Mouse (Mus musculus): ENCODE data around the gene Tmem256. TPM values are rescaled to one million over a fixed set of nuclear protein-coding genes. Genes with fewer than 3 reads are reported as not detected.
A peak's percentile ranks its signal among the peaks of the same experiment; 100 is the strongest.

Gene Tmem256
- total and polyA plus RNA-seq, 2 experiments from 2014 or later, result 117 to 350 TPM

GRCm38 (mm10) chr11:69883066-69883465 lies 44.8 kb downstream of the Tmem256 start:
- Histone ChIP-seq H3K9me3 (ENCODE audit: low read length) (no peaks in the 10 kb centered on the region), H3K27me3 (ENCODE audit: insufficient read depth, low read length) (no peaks in the 10 kb centered on the region; the same call in 1 of the 2 replicates), H3K27ac (ENCODE audit: low read depth, low read length) (no peak overlapping the region), H3K36me3 (ENCODE audit: insufficient read depth) (no peaks in the 10 kb centered on the region), H3K9ac (no peak overlapping the region), H3K4me2 (ENCODE audit: low read depth) (no peak overlapping the region), H3K4me3 (ENCODE audit: low read depth, low read length) (no peak overlapping the region), H3K4me1 (ENCODE audit: insufficient read depth) (peaks cover 9% of the 10 kb centered on the region; the same call in 1 of the 2 replicates)
- WGBS, result 68% methylated on average over 4 of the region's 4 CpGs
- ATAC-seq (no peak), DNase-seq (no peak)
- TF ChIP-seq CTCF (IDR thresholded peaks at IDR 0.05; ENCODE audit: low read depth), result peak; percentile 47

GRCm38 (mm10) chr11:69883527-69884151 lies 45.3 kb downstream of the Tmem256 start:
- Histone ChIP-seq H3K36me3 (ENCODE audit: insufficient read depth) (no peaks in the 10 kb centered on the region), H3K4me1 (ENCODE audit: insufficient read depth) (peaks cover 9% of the 10 kb centered on the region; the same call in 1 of the 2 replicates), H3K27ac (ENCODE audit: low read depth, low read length) (no peak overlapping the region), H3K9ac (no peak overlapping the region), H3K4me2 (ENCODE audit: low read depth) (no peak overlapping the region), H3K27me3 (ENCODE audit: insufficient read depth, low read length) (no peaks in the 10 kb centered on the region; the same call in 1 of the 2 replicates), H3K4me3 (ENCODE audit: low read depth, low read length) (no peak overlapping the region), H3K9me3 (ENCODE audit: low read length) (no peaks in the 10 kb centered on the region)
- ATAC-seq (no peak), DNase-seq (no peak)
- no peak for TF ChIP-seq CTCF (IDR thresholded peaks at IDR 0.05; ENCODE audit: low read depth)
- 88% methylated on average over 8 of the region's 8 CpGs for WGBS

GRCm38 (mm10) chr11:69884240-69884639 lies 45.9 kb downstream of the Tmem256 start:
- no peak for TF ChIP-seq CTCF (IDR thresholded peaks at IDR 0.05; ENCODE audit: low read depth)
- Histone ChIP-seq H3K27me3 (ENCODE audit: insufficient read depth, low read length) (no peaks in the 10 kb centered on the region; the same call in 1 of the 2 replicates), H3K27ac (ENCODE audit: low read depth, low read length) (no peak overlapping the region), H3K4me3 (ENCODE audit: low read depth, low read length) (no peak overlapping the region), H3K36me3 (ENCODE audit: insufficient read depth) (no peaks in the 10 kb centered on the region), H3K4me2 (ENCODE audit: low read depth) (no peak overlapping the region), H3K4me1 (ENCODE audit: insufficient read depth) (peaks cover 9% of the 10 kb centered on the region; the same call in 1 of the 2 replicates), H3K9ac (no peak overlapping the region), H3K9me3 (ENCODE audit: low read length) (no peaks in the 10 kb centered on the region)
- 83% methylated on average over 9 of the region's 9 CpGs for WGBS
- no peak for ATAC-seq
- DNase-seq, result no peak

DNA sequence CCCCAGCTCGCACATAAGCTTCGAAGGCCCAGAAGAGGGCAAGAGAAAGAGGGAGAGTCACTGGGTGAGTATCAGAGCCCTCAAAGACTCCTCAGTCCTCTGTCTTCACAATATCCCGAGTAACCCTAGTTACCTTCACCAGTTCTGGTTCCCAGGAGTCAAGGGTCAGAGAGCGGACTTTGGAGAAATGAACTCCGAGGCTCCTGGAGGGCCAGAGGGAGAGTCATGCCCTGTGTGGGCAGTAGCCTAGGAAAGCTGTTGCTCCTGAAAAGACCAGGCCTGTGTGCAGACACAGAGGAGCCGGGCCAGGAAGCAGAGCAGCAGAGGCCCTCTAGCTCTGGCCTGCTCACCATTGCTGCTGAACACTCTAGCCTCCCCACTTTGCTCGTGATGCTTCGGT lies 46.3 kb downstream of the Tmem256 start:
- Histone ChIP-seq H3K36me3 (ENCODE audit: insufficient read depth) (no peaks in the 10 kb centered on the region), H3K27ac (ENCODE audit: low read depth, low read length) (no peak overlapping the region), H3K9me3 (ENCODE audit: low read length) (no peaks in the 10 kb centered on the region), H3K4me2 (ENCODE audit: low read depth) (no peak overlapping the region), H3K27me3 (ENCODE audit: insufficient read depth, low read length) (no peaks in the 10 kb centered on the region; the same call in 1 of the 2 replicates), H3K4me3 (ENCODE audit: low read depth, low read length) (no peak overlapping the region), H3K4me1 (ENCODE audit: insufficient read depth) (peaks cover 9% of the 10 kb centered on the region; the same call in 1 of the 2 replicates), H3K9ac (no peak overlapping the region)
- ATAC-seq (no peak), DNase-seq (no peak)
- WGBS, result 87% methylated on average over 8 of the region's 8 CpGs
- TF ChIP-seq CTCF (IDR thresholded peaks at IDR 0.05; ENCODE audit: low read depth), result no peak

DNA sequence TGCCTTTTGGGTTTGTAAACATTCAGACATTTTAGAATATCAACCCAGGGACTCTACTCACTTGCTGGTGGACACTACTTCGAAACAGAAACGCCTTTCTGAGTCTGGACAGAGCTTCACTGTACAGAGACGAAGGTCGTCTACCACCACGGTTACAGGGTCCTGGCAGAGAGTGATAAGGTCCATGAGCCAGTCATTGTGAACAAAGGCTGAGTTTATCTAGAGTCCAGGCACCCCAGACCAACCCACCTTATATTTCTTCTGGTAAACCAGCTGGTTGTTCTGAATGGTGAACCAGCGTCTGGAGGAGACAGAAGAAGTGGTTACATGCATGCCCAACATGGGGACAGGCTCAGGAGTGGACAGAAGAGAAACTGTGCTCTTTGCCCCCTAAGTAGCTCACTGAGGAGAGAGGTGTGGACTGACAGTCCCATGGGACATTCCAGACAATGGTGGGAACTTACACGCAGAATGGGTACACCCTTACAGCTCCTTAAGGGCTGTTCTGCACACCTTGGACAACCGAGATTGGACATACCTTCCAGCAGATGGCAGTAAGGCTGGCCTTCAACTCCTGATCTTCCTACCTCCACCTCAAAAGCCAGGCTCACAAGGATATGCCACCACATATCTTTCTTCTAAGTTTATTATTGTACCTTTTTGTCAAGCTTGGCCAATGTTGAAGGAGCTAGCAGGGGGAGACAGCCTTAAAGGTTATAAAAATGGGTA lies 48.8 kb downstream of the Tmem256 start:
- TF ChIP-seq CTCF (IDR thresholded peaks at IDR 0.05; ENCODE audit: low read depth), result no peak
- H3K4me2 ChIP-seq (ENCODE audit: low read depth), result no peak overlapping the region
- H3K36me3 ChIP-seq (ENCODE audit: insufficient read depth), result no peaks in the 10 kb centered on the region
- H3K9me3 ChIP-seq (ENCODE audit: low read length), result no peaks in the 10 kb centered on the region
- no peaks in the 10 kb centered on the region for H3K4me1 ChIP-seq (ENCODE audit: insufficient read depth)
- DNase-seq, result no peak
- no peak overlapping the region for H3K27ac ChIP-seq (ENCODE audit: low read depth, low read length)
- H3K4me3 ChIP-seq (ENCODE audit: low read depth, low read length), result no peak overlapping the region
- no peak overlapping the region for H3K9ac ChIP-seq
- no peak for ATAC-seq
- no peaks in the 10 kb centered on the region for H3K27me3 ChIP-seq (ENCODE audit: insufficient read depth, low read length)
- WGBS, result 69% methylated on average over 8 of the region's 8 CpGs

Small RNA genes within 50 kb of the gene (microRNA-seq; reads per million reads assigned to microRNA genes)
- 0 to 0.39 reads per million in 2 experiments for gene Mir6924

Other genes starting within 250 kb of the Tmem256 start
Only the 30 nearest of the 42 such genes appear.
- 79.2 and 82.4 TPM in 2 replicates for gene Senp3, start 156.4 kb upstream of the Tmem256 start, total RNA-seq (2014; rRNA removed)
- 60.6 and 77.6 TPM in 2 replicates for gene Senp3, start 156.4 kb upstream of the Tmem256 start, polyA plus RNA-seq (2015; fragmentation: Nextera tagmentation; extraction: Ambion mirVana)
- 1.3 TPM in 1 of 2 replicates, not detected in the other for gene Tnfsf13, start 152.7 kb upstream of the Tmem256 start, total RNA-seq (2014; rRNA removed)
- gene Tnfsf13, start 152.7 kb upstream of the Tmem256 start, polyA plus RNA-seq (2015; fragmentation: Nextera tagmentation; extraction: Ambion mirVana), result 0.48 and 0.61 TPM in 2 replicates
- gene Tnfsf12, start 142.7 kb upstream of the Tmem256 start, total RNA-seq (2014; rRNA removed), result 3.3 and 6.7 TPM in 2 replicates
- gene Tnfsf12, start 142.7 kb upstream of the Tmem256 start, polyA plus RNA-seq (2015; fragmentation: Nextera tagmentation; extraction: Ambion mirVana), result 4.3 and 7.4 TPM in 2 replicates
- gene Tnfsfm13, start 142.4 kb upstream of the Tmem256 start, total RNA-seq (2014; rRNA removed), result 0.95 and 4.4 TPM in 2 replicates
- 1.4 and 2.1 TPM in 2 replicates for gene Tnfsfm13, start 142.4 kb upstream of the Tmem256 start, polyA plus RNA-seq (2015; fragmentation: Nextera tagmentation; extraction: Ambion mirVana)
- gene Polr2a, start 79.9 kb upstream of the Tmem256 start, total RNA-seq (2014; rRNA removed), result 11.1 and 20.5 TPM in 2 replicates
- 9.1 and 10.0 TPM in 2 replicates for gene Polr2a, start 79.9 kb upstream of the Tmem256 start, polyA plus RNA-seq (2015; fragmentation: Nextera tagmentation; extraction: Ambion mirVana)
- not detected in 2 replicates for gene Slc35g3, start 76.5 kb upstream of the Tmem256 start, total RNA-seq (2014; rRNA removed)
- 0.21 TPM in 1 of 2 replicates, not detected in the other for gene Slc35g3, start 76.5 kb upstream of the Tmem256 start, polyA plus RNA-seq (2015; fragmentation: Nextera tagmentation; extraction: Ambion mirVana)
- 20.3 and 22.9 TPM in 2 replicates for gene Zbtb4, start 72.6 kb upstream of the Tmem256 start, total RNA-seq (2014; rRNA removed)
- 2.1 and 2.7 TPM in 2 replicates for gene Zbtb4, start 72.6 kb upstream of the Tmem256 start, polyA plus RNA-seq (2015; fragmentation: Nextera tagmentation; extraction: Ambion mirVana)
- 0.33 and 3.8 TPM in 2 replicates for gene Chrnb1, start 42.6 kb upstream of the Tmem256 start, total RNA-seq (2014; rRNA removed)
- 0.69 and 1.2 TPM in 2 replicates for gene Chrnb1, start 42.6 kb upstream of the Tmem256 start, polyA plus RNA-seq (2015; fragmentation: Nextera tagmentation; extraction: Ambion mirVana)
- gene Fgf11, start 36.7 kb upstream of the Tmem256 start, total RNA-seq (2014; rRNA removed), result 10.1 and 15.9 TPM in 2 replicates
- gene Fgf11, start 36.7 kb upstream of the Tmem256 start, polyA plus RNA-seq (2015; fragmentation: Nextera tagmentation; extraction: Ambion mirVana), result 1.6 and 3.1 TPM in 2 replicates
- 0.23 and 0.76 TPM in 2 replicates for gene Tmem102, start 32.9 kb upstream of the Tmem256 start, total RNA-seq (2014; rRNA removed)
- 0.74 and 1.2 TPM in 2 replicates for gene Tmem102, start 32.9 kb upstream of the Tmem256 start, polyA plus RNA-seq (2015; fragmentation: Nextera tagmentation; extraction: Ambion mirVana)
- gene Gm39566, start 23.2 kb upstream of the Tmem256 start, total RNA-seq (2014; rRNA removed), result not detected in 2 replicates
- not detected in 2 replicates for gene Gm39566, start 23.2 kb upstream of the Tmem256 start, polyA plus RNA-seq (2015; fragmentation: Nextera tagmentation; extraction: Ambion mirVana)
- not detected in 2 replicates for gene Spem2, start 20.0 kb upstream of the Tmem256 start, total RNA-seq (2014; rRNA removed)
- gene Spem2, start 20.0 kb upstream of the Tmem256 start, polyA plus RNA-seq (2015; fragmentation: Nextera tagmentation; extraction: Ambion mirVana), result not detected in 2 replicates
- gene Spem1, start 16.3 kb upstream of the Tmem256 start, total RNA-seq (2014; rRNA removed), result 0.38 and 0.62 TPM in 2 replicates
- gene Spem1, start 16.3 kb upstream of the Tmem256 start, polyA plus RNA-seq (2015; fragmentation: Nextera tagmentation; extraction: Ambion mirVana), result 0.23 and 0.50 TPM in 2 replicates
- 82.2 and 104 TPM in 2 replicates for gene Nlgn2, start 730 bp upstream of the Tmem256 start, total RNA-seq (2014; rRNA removed)
- 13.0 and 18.2 TPM in 2 replicates for gene Nlgn2, start 730 bp upstream of the Tmem256 start, polyA plus RNA-seq (2015; fragmentation: Nextera tagmentation; extraction: Ambion mirVana)
- 26.6 and 30.6 TPM in 2 replicates for gene Plscr3, start 7.9 kb downstream of the Tmem256 start, total RNA-seq (2014; rRNA removed)
- gene Plscr3, start 7.9 kb downstream of the Tmem256 start, polyA plus RNA-seq (2015; fragmentation: Nextera tagmentation; extraction: Ambion mirVana), result 36.2 and 38.2 TPM in 2 replicates
- not detected in 2 replicates for gene Tnk1, start 20.2 kb downstream of the Tmem256 start, total RNA-seq (2014; rRNA removed)
- gene Tnk1, start 20.2 kb downstream of the Tmem256 start, polyA plus RNA-seq (2015; fragmentation: Nextera tagmentation; extraction: Ambion mirVana), result 0.10 and 0.23 TPM in 2 replicates
- gene Tmem95, start 39.5 kb downstream of the Tmem256 start, total RNA-seq (2014; rRNA removed), result not detected in 2 replicates
- not detected in 2 replicates for gene Tmem95, start 39.5 kb downstream of the Tmem256 start, polyA plus RNA-seq (2015; fragmentation: Nextera tagmentation; extraction: Ambion mirVana)
- gene Kctd11, start 42.9 kb downstream of the Tmem256 start, total RNA-seq (2014; rRNA removed), result 1.0 and 1.3 TPM in 2 replicates
- 0.58 and 0.88 TPM in 2 replicates for gene Kctd11, start 42.9 kb downstream of the Tmem256 start, polyA plus RNA-seq (2015; fragmentation: Nextera tagmentation; extraction: Ambion mirVana)
- 0.90 TPM in 1 of 2 replicates, not detected in the other for gene Acap1, start 57.0 kb downstream of the Tmem256 start, total RNA-seq (2014; rRNA removed)
- 0.26 and 0.48 TPM in 2 replicates for gene Acap1, start 57.0 kb downstream of the Tmem256 start, polyA plus RNA-seq (2015; fragmentation: Nextera tagmentation; extraction: Ambion mirVana)
- 9.2 and 10.5 TPM in 2 replicates for gene 2810408A11Rik, start 62.5 kb downstream of the Tmem256 start, total RNA-seq (2014; rRNA removed)
- 10.6 and 11.4 TPM in 2 replicates for gene 2810408A11Rik, start 62.5 kb downstream of the Tmem256 start, polyA plus RNA-seq (2015; fragmentation: Nextera tagmentation; extraction: Ambion mirVana)
- gene Neurl4, start 62.6 kb downstream of the Tmem256 start, total RNA-seq (2014; rRNA removed), result 97.4 and 155 TPM in 2 replicates
- 15.6 and 18.2 TPM in 2 replicates for gene Neurl4, start 62.6 kb downstream of the Tmem256 start, polyA plus RNA-seq (2015; fragmentation: Nextera tagmentation; extraction: Ambion mirVana)
- gene Gps2, start 75.4 kb downstream of the Tmem256 start, total RNA-seq (2014; rRNA removed), result 44.4 and 48.0 TPM in 2 replicates
- 64.9 and 67.1 TPM in 2 replicates for gene Gps2, start 75.4 kb downstream of the Tmem256 start, polyA plus RNA-seq (2015; fragmentation: Nextera tagmentation; extraction: Ambion mirVana)
- gene Eif5a, start 83.4 kb downstream of the Tmem256 start, total RNA-seq (2014; rRNA removed), result 489 and 520 TPM in 2 replicates
- gene Eif5a, start 83.4 kb downstream of the Tmem256 start, polyA plus RNA-seq (2015; fragmentation: Nextera tagmentation; extraction: Ambion mirVana), result 1,306 and 1,372 TPM in 2 replicates
- 7.8 and 22.8 TPM in 2 replicates for gene Ybx2, start 97.3 kb downstream of the Tmem256 start, total RNA-seq (2014; rRNA removed)
- 1.5 and 2.5 TPM in 2 replicates for gene Ybx2, start 97.3 kb downstream of the Tmem256 start, polyA plus RNA-seq (2015; fragmentation: Nextera tagmentation; extraction: Ambion mirVana)
- 4.1 and 7.8 TPM in 2 replicates for gene Slc2a4, start 109.7 kb downstream of the Tmem256 start, total RNA-seq (2014; rRNA removed)
- 3.5 and 3.9 TPM in 2 replicates for gene Slc2a4, start 109.7 kb downstream of the Tmem256 start, polyA plus RNA-seq (2015; fragmentation: Nextera tagmentation; extraction: Ambion mirVana)
- gene Cldn7, start 126.3 kb downstream of the Tmem256 start, total RNA-seq (2014; rRNA removed), result not detected in 2 replicates
- 0.34 and 0.42 TPM in 2 replicates for gene Cldn7, start 126.3 kb downstream of the Tmem256 start, polyA plus RNA-seq (2015; fragmentation: Nextera tagmentation; extraction: Ambion mirVana)
- gene Ctdnep1, start 142.6 kb downstream of the Tmem256 start, total RNA-seq (2014; rRNA removed), result 29.7 and 41.4 TPM in 2 replicates
- gene Ctdnep1, start 142.6 kb downstream of the Tmem256 start, polyA plus RNA-seq (2015; fragmentation: Nextera tagmentation; extraction: Ambion mirVana), result 21.2 and 23.2 TPM in 2 replicates
- gene Elp5, start 144.0 kb downstream of the Tmem256 start, total RNA-seq (2014; rRNA removed), result 115 and 124 TPM in 2 replicates
- gene Elp5, start 144.0 kb downstream of the Tmem256 start, polyA plus RNA-seq (2015; fragmentation: Nextera tagmentation; extraction: Ambion mirVana), result 187 and 198 TPM in 2 replicates
- 246 and 261 TPM in 2 replicates for gene Gabarap, start 152.6 kb downstream of the Tmem256 start, total RNA-seq (2014; rRNA removed)
- gene Gabarap, start 152.6 kb downstream of the Tmem256 start, polyA plus RNA-seq (2015; fragmentation: Nextera tagmentation; extraction: Ambion mirVana), result 574 and 668 TPM in 2 replicates
- 47.6 and 52.7 TPM in 2 replicates for gene Phf23, start 157.3 kb downstream of the Tmem256 start, total RNA-seq (2014; rRNA removed)
- 48.0 and 49.7 TPM in 2 replicates for gene Phf23, start 157.3 kb downstream of the Tmem256 start, polyA plus RNA-seq (2015; fragmentation: Nextera tagmentation; extraction: Ambion mirVana)